Mouse (Mus musculus) gastrocnemius, postnatal 10 days (tissue): ENCODE measurements around the gene Mthfd2l. TPM values are rescaled to one million over a fixed set of nuclear protein-coding genes. Genes with fewer than 3 reads are reported as not detected.

Experiments
- DNase-seq: peaks from one replicate; pipeline ENCODE4 v3.0.0; 2021; ENCODE audit warnings: mixed read lengths
- total RNA-seq, 2 experiments: library from RNA; stranded (reverse); gene quantifications; 2 replicates each; pipeline ENCODE4 v1.2.3; 2021

The Mthfd2l gene
- total RNA-seq, 2 experiments from 2014 or later, result 13.5 to 17.0 TPM

GRCm38 (mm10) chr5:90945453-90945852 lies 14.5 kb downstream of the Mthfd2l start:
- no peak for DNase-seq

GRCm38 (mm10) chr5:90949499-90949898 lies 18.6 kb downstream of the Mthfd2l start:
- no peak for DNase-seq

- DNase-seq, result no peak
Observed at GRCm38 (mm10) chr5:90951475-90951874, 20.6 kb downstream of the Mthfd2l start.

- no peak for DNase-seq
Observed at GRCm38 (mm10) chr5:90952731-90953481, 22.0 kb downstream of the Mthfd2l start.

GRCm38 (mm10) chr5:90964316-90964715 lies 33.4 kb downstream of the Mthfd2l start:
- DNase-seq, result peak; percentile 22

- DNase-seq, result no peak
Observed at GRCm38 (mm10) chr5:90964764-90965163, 33.8 kb downstream of the Mthfd2l start.

GRCm38 (mm10) chr5:90965386-90965785 lies 34.5 kb downstream of the Mthfd2l start:
- DNase-seq, result no peak

- peak; percentile 74 for DNase-seq
Observed at GRCm38 (mm10) chr5:90977244-90977643, 46.3 kb downstream of the Mthfd2l start.

GRCm38 (mm10) chr5:90980297-90980696 lies 49.4 kb downstream of the Mthfd2l start:
- no peak for DNase-seq

GRCm38 (mm10) chr5:90987605-90988004 lies 56.7 kb downstream of the Mthfd2l start:
- no peak for DNase-seq

- DNase-seq, result no peak
Observed at GRCm38 (mm10) chr5:90988149-90988548, 57.2 kb downstream of the Mthfd2l start.

- no peak for DNase-seq
Observed at GRCm38 (mm10) chr5:90988592-90988991, 57.7 kb downstream of the Mthfd2l start.

- no peak for DNase-seq
Observed at GRCm38 (mm10) chr5:90999942-91000341, 69.0 kb downstream of the Mthfd2l start.

GRCm38 (mm10) chr5:91015216-91015615 lies 84.3 kb downstream of the Mthfd2l start:
- no peak for DNase-seq

- no peak for DNase-seq
Observed at GRCm38 (mm10) chr5:91023114-91023513, 92.2 kb downstream of the Mthfd2l start.

GRCm38 (mm10) chr5:91027164-91027563 lies 96.2 kb downstream of the Mthfd2l start, which contains the start of gene Epgn:
Epgn (plus strand) TSS chr5:91027464.
- DNase-seq, result no peak

- DNase-seq, result no peak
Observed at GRCm38 (mm10) chr5:91027840-91028239, 96.9 kb downstream of the Mthfd2l start.

GRCm38 (mm10) chr5:91030629-91031028 lies 99.7 kb downstream of the Mthfd2l start:
- no peak for DNase-seq

- no peak for DNase-seq
Observed at GRCm38 (mm10) chr5:91035341-91035740, 104.4 kb downstream of the Mthfd2l start.

GRCm38 (mm10) chr5:91036628-91037027 lies 105.7 kb downstream of the Mthfd2l start:
- no peak for DNase-seq

GRCm38 (mm10) chr5:91037756-91038155 lies 106.8 kb downstream of the Mthfd2l start:
- DNase-seq, result no peak

- no peak for DNase-seq
Observed at GRCm38 (mm10) chr5:91038547-91038946, 107.6 kb downstream of the Mthfd2l start.

- DNase-seq, result no peak
Observed at GRCm38 (mm10) chr5:91038963-91039362, 108.0 kb downstream of the Mthfd2l start.

- DNase-seq, result no peak
Observed at GRCm38 (mm10) chr5:91047987-91048386, 117.1 kb downstream of the Mthfd2l start.
